Mouse (Mus musculus) left cerebral cortex, adult 11 months (tissue): ENCODE data around the gene Atrnl1.
A peak's percentile ranks its signal among the peaks of the same experiment; 100 is the strongest.

Experiments
- DNase-seq: peaks from one replicate; pipeline ENCODE4 v3.0.0; 2022; ENCODE audit warnings: low spot score

The Atrnl1 gene

DNA sequence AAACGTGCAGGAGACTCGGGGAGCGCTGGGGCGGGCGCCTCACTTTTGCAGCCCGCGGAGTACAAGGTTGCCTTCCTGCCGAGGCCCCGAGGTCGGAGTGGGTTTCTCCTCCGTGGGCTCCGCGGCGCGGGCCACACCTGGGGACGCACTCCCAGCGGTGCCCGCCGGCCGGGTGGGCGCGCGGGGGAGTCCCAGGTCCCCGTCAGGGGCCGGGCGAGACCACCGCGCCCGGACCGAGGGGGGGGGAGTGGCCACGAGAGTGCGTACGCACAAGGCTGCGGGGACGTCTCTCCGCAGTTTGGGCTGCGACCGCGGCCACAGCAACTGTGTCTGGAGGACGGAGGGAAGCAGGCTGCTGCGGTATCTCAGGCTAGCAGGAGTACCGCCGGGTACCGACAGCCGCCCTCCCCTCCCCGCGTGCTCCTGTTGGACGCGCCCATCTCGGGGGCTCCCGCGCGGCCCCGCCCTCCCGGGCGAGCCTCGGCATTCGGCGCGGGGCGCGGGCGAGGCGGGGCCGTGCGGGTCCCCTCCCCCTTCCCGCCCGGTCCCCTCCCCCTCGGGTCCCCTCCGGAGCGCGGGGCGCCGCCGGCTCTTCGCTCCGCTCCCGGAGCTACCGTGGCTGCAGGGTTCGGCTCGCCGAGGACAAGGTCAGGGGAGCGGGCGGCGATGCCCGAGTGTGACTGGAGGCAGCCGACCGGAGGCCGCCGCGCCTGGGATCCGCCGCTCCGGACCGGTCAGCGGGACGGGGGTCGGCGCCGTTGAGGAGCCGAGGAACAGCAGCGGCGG lies at the start of gene Atrnl1:
TSS of gene Atrnl1 (plus strand) at position 559 of the 786 bp plus-strand sequence.
- DNase-seq, result peak; percentile 76

- DNase-seq, result no peak
These were observed 49.3 kb upstream of the Atrnl1 start for GRCm38 (mm10) chr19:57561486-57561885.

- no peak for DNase-seq
These were observed 41.8 kb upstream of the Atrnl1 start for GRCm38 (mm10) chr19:57569040-57569439.

DNA sequence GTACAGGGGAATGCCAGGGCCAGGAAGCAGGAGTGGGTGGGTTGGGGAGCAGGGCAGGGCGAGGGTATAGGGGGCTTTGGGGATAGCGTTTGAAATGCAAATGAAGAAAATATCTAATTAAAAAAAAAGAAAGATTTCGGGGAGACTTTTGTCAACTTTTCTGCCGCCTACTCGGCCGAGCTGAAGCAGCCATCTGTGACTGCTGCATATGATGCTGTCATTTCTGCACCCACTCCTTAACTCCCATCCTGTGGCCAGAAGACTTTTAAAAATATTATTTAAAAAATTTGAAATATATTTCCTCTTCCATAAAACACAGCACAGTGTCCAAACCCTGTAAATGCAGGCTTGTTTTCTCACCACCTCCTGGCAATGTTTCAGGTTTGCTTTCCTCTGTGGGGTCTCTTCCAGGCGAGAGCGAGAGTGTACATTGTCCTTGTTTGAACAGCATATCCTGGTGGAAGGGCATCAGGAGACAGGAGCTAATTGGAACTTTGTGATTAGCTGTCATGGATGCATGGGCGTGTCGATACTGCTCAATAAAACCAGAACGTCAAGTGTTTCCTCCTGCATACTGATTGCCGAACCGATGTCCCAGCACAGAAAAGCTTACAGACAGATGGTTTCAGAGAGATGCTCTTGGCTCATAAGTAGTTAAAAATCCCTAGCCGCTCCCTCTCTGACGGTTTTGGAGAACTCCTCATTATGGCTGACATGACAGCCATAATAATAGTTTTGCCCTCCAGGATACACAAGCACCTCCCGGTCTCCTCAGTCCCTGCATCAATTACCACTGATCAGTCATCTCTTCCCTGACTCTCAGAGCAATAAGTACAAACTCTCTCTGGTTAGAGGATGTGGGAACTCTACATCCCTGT lies 38.2 kb upstream of the Atrnl1 start:
- no peak for DNase-seq

- DNase-seq, result no peak
These were observed 37.4 kb upstream of the Atrnl1 start for GRCm38 (mm10) chr19:57573470-57573869.

GRCm38 (mm10) chr19:57575027-57575426 lies 35.8 kb upstream of the Atrnl1 start:
- DNase-seq, result no peak

GRCm38 (mm10) chr19:57576836-57577235 lies 34.0 kb upstream of the Atrnl1 start:
- DNase-seq, result no peak

DNA sequence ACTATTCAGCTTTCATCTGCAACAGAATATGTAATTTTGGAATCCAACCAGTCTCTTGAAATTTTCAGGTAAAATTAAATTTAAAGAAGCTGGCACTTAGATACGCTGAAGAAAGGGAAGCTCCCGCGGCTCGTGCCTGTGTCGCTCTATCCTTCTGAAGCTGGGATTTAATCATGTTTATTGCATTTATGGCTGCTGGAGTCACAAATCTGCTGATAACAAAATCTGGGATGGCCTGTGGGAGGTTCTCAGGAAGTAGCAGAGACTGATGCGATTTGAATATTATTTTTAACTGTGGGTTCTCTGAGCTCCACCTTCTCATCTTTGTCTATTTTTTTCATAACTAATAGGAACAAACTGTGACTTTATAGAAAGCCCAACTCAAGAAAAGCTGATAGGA lies 33.6 kb upstream of the Atrnl1 start:
- DNase-seq, result no peak

- no peak for DNase-seq
These were observed 29.9 kb upstream of the Atrnl1 start for GRCm38 (mm10) chr19:57580962-57581361.

GRCm38 (mm10) chr19:57585231-57585792 lies 25.5 kb upstream of the Atrnl1 start:
- DNase-seq, result no peak

DNA sequence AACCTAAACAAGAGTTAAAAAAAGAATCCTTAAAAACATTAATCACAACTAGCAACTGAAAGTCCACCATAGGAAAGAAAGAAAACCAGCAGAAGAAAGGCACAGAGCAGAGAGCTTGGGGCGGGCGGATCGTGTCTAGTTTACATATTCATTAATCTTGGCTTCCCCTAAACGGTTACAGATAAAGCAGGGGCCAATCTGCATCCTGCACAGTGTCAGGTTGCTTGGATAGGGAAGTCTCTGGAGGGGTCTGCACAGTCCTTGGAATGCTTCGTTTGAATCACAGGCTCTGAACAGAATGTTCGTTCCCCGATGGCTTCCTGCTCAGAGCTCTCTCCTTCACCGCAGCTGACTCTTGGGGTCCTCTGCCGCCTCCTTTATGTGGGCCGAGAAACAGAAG lies 24.7 kb upstream of the Atrnl1 start:
- DNase-seq, result no peak

DNA sequence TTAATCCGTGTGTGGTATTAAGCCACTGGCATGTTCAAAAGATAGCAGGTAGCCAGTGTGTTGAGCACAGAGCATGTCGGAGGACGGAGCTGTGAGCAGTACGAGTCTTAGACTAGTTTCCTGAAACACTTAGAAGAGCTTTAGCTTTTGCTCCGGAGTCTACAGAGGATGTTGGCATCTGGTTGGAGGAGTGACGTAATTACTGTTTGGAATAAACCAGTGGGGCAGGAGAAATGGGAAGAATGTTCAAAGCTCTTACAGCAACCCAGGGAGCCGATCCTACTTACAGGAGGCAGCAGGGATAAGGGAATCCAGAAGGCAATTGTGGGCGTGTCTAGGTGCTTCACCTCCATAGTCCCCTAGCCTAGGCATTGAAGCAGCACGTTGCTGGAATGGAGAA lies 21.3 kb upstream of the Atrnl1 start:
- DNase-seq, result no peak

DNA sequence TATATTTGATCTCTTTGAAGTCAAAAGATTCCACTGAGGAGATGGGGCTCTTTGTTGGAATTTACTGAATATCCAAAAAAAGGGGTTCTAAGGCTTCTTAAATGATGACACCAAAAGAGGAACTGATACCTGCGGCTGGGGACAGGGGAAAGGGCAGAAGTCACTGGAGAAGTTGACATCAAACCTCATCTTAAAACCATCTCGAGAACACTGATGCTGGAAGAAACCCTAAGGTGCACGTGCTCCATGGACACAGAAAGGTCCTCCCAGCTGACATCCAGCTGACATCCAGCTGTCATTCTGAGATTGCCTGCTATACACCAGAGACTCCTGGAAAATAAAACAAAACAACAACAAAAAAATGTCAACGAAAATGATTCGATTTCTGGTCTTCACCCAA lies 19.9 kb upstream of the Atrnl1 start:
- no peak for DNase-seq

GRCm38 (mm10) chr19:57591631-57592030 lies 19.2 kb upstream of the Atrnl1 start:
- no peak for DNase-seq

GRCm38 (mm10) chr19:57592355-57592754 lies 18.5 kb upstream of the Atrnl1 start:
- no peak for DNase-seq

DNA sequence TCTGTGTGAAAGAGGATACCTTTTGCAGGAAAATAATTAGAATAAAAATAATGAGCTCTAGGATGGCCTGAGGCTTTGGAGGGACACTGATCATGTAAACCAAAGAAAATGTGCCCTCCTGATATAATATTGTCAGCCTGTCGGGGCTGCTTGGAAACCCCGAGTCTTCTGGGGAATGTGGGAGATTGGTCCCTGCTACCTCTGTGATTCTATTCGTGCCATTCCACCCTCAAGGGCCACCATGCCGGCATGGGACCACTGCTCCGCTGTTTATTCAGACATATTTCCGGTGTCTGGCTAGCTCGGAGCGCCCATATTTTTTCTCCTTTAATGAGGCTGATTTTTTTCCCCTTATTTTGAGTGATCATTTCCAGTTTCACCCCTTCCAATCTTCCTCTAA lies 11.7 kb upstream of the Atrnl1 start:
- no peak for DNase-seq

GRCm38 (mm10) chr19:57600233-57600929 lies 10.5 kb upstream of the Atrnl1 start:
- no peak for DNase-seq

DNA sequence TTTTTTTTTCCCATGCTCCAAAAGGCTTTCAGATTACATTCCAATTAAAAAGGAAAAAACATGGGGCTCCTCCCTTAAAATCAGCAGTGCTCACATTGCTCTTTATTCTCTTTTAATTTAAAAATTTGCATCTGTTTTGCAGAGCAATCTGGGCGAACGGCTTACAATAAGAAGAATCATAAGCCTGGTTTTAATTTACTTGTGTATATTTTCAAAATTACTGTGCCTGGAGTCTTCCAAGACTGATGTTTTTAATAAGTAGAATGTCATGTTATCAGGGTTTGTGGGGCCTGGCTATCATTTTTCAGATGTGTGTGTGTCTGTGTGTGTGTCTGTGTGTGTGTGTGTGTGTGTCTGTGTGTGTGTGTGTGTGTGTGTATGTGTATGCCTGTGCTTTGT lies 9.9 kb upstream of the Atrnl1 start:
- DNase-seq, result no peak

DNA sequence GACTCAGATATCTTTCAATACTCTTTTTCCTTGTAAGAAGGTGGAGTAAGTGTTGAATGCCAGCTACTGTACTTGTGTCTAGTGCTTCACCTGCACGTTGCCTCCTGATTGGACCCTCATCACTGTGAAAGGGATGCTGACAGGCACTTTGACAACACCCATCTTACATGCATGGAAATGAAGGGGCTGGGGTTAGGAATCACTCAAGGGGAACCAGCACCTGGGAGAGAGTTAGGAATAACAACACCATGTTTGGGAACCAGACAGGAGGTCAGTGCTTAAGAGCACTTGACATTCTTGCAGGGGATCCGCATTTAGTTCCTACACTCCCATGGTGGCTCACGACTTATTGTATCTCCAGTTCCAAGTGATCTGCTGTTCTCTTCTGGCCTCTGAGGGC lies 7.2 kb upstream of the Atrnl1 start:
- no peak for DNase-seq

DNA sequence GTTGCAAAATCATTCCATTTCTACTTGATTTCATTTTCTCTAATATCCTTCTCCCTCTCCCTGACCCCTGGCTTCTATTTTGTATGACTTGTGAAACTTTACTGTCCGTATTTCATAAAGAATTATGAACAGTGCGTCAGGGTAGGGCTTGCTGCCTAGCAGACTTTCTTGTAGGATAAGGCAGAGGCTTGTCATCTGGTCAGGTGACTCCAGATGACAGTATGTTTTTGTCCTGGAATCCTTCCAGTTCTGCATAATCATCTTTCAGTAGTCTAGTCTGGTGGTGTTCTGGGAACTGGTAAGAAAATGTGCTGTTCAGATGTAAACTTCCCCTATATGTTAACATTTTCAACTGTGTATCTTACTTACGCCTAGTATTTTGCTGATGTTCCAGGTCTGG lies 4.9 kb upstream of the Atrnl1 start:
- no peak for DNase-seq

- no peak for DNase-seq
These were observed 4.5 kb upstream of the Atrnl1 start for GRCm38 (mm10) chr19:57606351-57606750.

GRCm38 (mm10) chr19:57609361-57610057 lies 1.3 kb upstream of the Atrnl1 start:
- DNase-seq, result no peak
